Mouse (Mus musculus): ENCODE measurements around the gene Pdhx. TPM values are rescaled to one million over a fixed set of nuclear protein-coding genes. Genes with fewer than 3 reads are reported as not detected.

Pdhx gene
- polyA plus RNA-seq (2012; rRNA removed), result 6.7 and 9.4 TPM in 2 replicates

DNA sequence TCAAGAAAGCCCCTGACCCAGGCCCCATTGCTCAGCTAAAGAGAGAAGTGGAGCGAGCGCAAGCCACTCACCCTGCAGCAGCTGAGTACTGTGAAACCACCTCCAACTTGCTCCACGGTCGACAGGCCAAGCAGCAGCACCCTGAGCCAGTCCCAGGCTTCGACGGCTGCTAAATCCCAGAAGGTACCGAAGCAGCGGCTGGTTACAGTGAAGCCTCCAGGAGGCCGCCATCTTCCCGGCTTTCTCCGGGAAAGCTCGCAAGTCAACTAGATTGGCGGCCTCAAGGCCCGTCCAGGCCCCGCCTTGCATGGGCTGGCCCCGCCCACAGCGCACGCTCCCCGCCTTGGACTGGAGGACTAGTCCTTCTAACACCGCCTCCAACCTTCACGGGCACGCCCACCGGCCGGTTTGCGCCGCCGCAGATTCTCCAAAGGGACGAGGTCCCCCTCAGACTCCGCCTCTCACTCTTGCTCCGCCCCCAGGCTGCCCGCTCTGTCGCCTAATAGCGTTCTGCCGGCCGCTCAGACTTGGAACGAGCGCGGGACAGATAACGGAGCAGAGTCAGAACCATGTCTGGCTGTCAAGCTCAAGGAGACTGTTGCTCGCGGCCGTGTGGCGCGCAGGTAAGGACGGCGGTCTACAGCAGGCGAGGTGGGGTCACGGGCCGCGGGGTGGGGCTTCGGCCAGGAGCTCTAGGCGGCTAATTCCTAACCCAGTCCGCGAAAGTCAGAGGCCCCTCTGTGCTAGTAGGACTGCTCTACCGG is at the start of gene Pdhx, which contains the start of gene Apip:
Gene Pdhx (minus strand): TSS at position 295 of the 764 bp plus-strand sequence.
Gene Apip (plus strand): TSS at position 457 of the 764 bp plus-strand sequence.

Other genes with a start within 250 kb of the Pdhx start
- gene Cd44, start 171.8 kb downstream of the Pdhx start, polyA plus RNA-seq (2012; rRNA removed), result 6.7 and 11.5 TPM in 2 replicates
- gene Apip, start 162 bp upstream of the Pdhx start, polyA plus RNA-seq (2012; rRNA removed), result 3.6 TPM in 2 replicates
- gene Ehf, start 229.8 kb upstream of the Pdhx start, polyA plus RNA-seq (2012; rRNA removed), result 26.1 and 33.9 TPM in 2 replicates